In the genomic region with DNA sequence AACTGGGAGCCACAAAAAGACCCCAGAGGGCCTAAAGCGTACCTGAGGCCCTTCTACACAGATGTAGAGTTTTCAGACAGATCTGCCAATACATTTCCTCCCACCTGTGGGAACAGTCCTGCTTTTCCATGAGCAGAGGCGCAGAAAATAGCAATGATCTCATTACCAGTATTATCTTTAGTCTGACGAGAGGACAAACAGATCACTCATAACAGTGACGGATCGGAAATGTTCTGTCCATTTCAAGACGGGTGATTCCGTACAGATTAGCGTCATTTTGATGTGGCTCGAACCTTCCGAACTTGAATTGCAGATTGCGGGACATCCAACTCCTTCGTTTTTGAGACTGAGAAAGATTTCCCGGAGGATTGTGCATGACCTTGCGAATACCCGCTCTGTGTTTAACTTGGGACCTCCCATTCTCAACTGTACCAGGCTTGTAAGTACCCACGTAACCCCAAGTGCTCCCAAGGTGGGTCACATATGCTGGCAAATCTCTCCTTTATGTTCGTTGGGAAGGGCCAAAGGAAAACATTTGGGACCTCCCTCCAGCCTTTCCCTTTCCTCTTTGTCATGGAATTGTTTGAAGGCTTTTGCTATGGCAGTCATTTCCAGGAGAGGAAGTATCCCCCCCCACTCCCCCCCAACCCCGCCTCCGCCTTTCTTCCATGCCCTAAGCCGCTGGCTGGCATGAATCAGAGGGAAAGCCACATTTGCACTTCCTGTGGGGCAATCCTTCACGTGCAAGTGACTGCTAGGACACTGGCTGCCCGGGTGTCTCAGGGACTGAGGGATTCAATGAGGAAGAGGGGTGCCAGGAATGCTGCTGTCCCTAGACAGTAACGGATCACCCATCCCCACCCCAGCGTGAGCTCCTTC, we compare ENCODE assay signal across 8 mouse cellular contexts. TPM values are rescaled to one million over a fixed set of nuclear protein-coding genes. Genes with fewer than 3 reads are reported as not detected.
DNase-seq lines count a peak whose midpoint lies in the region; ATAC-seq and TF ChIP-seq lines count a peak whose summit lies in the region.

No protein-coding gene starts in this region.

- peak overlapping the region; percentile 71; the same call in 1 of the 2 replicates for H3K27ac ChIP-seq in forebrain, embryonic 14.5 days (ENCODE audit: low read depth, low read length)
- 0 out of 2 replicates have a peak overlapping the region, but pooled peaks have one; percentile 28 for H3K27ac ChIP-seq in intestine, postnatal 0 days (ENCODE audit: low read depth, low read length)

- H3K4me3 ChIP-seq in forebrain, embryonic 14.5 days (ENCODE audit: low read depth, low read length): 0 out of 2 replicates have a peak overlapping the region, but pooled peaks have one; percentile 5
- no peak overlapping the region for H3K4me3 ChIP-seq in intestine, postnatal 0 days (ENCODE audit: low read depth, low read length)
- peak overlapping the region; percentile 47 for H3K4me3 ChIP-seq in megakaryocyte, embryonic 14.5 days (replicated peaks)

- peak; percentile 35; the same call in 1 of the 2 replicates for ATAC-seq in forebrain, embryonic 14.5 days
- peak; percentile 41; the same call in 1 of the 2 replicates for ATAC-seq in intestine, postnatal 0 days
- ATAC-seq in CD4-positive, CD25-positive, alpha-beta regulatory T cell, adult 4 months: no peak

- peak overlapping the region; percentile 14 for H3K9ac ChIP-seq in forebrain, embryonic 14.5 days (ENCODE audit: low read length)
- no peak overlapping the region for H3K9ac ChIP-seq in intestine, postnatal 0 days (ENCODE audit: low read depth, low read length)

- H3K4me2 ChIP-seq in forebrain, embryonic 14.5 days (ENCODE audit: low read length): peak overlapping the region; percentile 47
- H3K4me2 ChIP-seq in intestine, postnatal 0 days (replicated peaks; ENCODE audit: low read depth): peak overlapping the region; percentile 48

- DNase-seq in heart, adult 11 months: peak; percentile 85
- DNase-seq in heart, postnatal 4 days: no peak
- DNase-seq in forebrain, embryonic 14.5 days (ENCODE audit: low spot score): no peak
- no peak for DNase-seq in urinary bladder, postnatal 14 days (ENCODE audit: low spot score)
- DNase-seq in left cerebral cortex, adult 11 months (ENCODE audit: low spot score): no peak

- no peaks in the 10 kb centered on the region for H3K27me3 ChIP-seq in forebrain, embryonic 14.5 days (replicated peaks; ENCODE audit: control insufficient read depth, insufficient read depth, low read length)
- H3K27me3 ChIP-seq in intestine, postnatal 0 days (replicated peaks; ENCODE audit: control insufficient read depth, insufficient read depth, low read length): no peaks in the 10 kb centered on the region
- H3K27me3 ChIP-seq in megakaryocyte, embryonic 14.5 days (replicated peaks): peaks cover 51% of the 10 kb centered on the region

- WGBS in forebrain, embryonic 14.5 days: 49% methylated on average over 24 of the region's 24 CpGs
- WGBS in intestine, postnatal 0 days: 60% methylated on average over 24 of the region's 24 CpGs

- H3K36me3 ChIP-seq in forebrain, embryonic 14.5 days (ENCODE audit: control insufficient read depth, insufficient read depth, low read length): no peaks in the 10 kb centered on the region
- H3K36me3 ChIP-seq in intestine, postnatal 0 days (ENCODE audit: control insufficient read depth, insufficient read depth): no peaks in the 10 kb centered on the region
- H3K36me3 ChIP-seq in megakaryocyte, embryonic 14.5 days (replicated peaks; ENCODE audit: low read length): no peaks in the 10 kb centered on the region

- no peak for TF ChIP-seq CTCF in intestine, postnatal 0 days (IDR thresholded peaks at IDR 0.05; ENCODE audit: low read depth)

- H3K4me1 ChIP-seq in forebrain, embryonic 14.5 days (ENCODE audit: control insufficient read depth, insufficient read depth, low read length): peaks cover 12% of the 10 kb centered on the region
- H3K4me1 ChIP-seq in intestine, postnatal 0 days (replicated peaks; ENCODE audit: control insufficient read depth, insufficient read depth, low read length): 0 out of 2 replicates have a peak, but pooled peaks cover 12% of the 10 kb centered on the region
- peaks cover 14% of the 10 kb centered on the region for H3K4me1 ChIP-seq in megakaryocyte, embryonic 14.5 days

- no peaks in the 10 kb centered on the region; the same call in 1 of the 2 replicates for H3K9me3 ChIP-seq in forebrain, embryonic 14.5 days (replicated peaks; ENCODE audit: control insufficient read depth, low read length)
- no peaks in the 10 kb centered on the region for H3K9me3 ChIP-seq in intestine, postnatal 0 days (ENCODE audit: control insufficient read depth)
- peaks cover 38% of the 10 kb centered on the region for H3K9me3 ChIP-seq in megakaryocyte, embryonic 14.5 days

RNA-seq across cellular contexts. Expression of gene Gsg1, which starts 2.1 kb away (rescaled TPM):
- total RNA-seq in heart, postnatal 4 days (2021): under 1 TPM; 0.81 to 0.88 TPM
- 0.31 and 0.55 TPM in 2 replicates for polyA plus RNA-seq in forebrain, embryonic 14.5 days (2014; fragmentation: Nextera tagmentation; extraction: Ambion mirVana)
- 0.73 and 0.82 TPM in 2 replicates for polyA plus RNA-seq in intestine, postnatal 0 days (2015; fragmentation: Nextera tagmentation; extraction: Ambion mirVana)
- not detected in 2 replicates for polyA plus RNA-seq in megakaryocyte, embryonic 14.5 days (2012; ENCODE audit: insufficient read depth, low replicate concordance)
- polyA plus RNA-seq in CD4-positive, CD25-positive, alpha-beta regulatory T cell, adult 4 months (2017; shearing (Covaris generic)): not detected

RNA-seq across cellular contexts. Expression of gene Hebp1, which starts 54.3 kb away (rescaled TPM):
- 10 to 100 TPM; 45.0 to 59.6 TPM for total RNA-seq in heart, postnatal 4 days (2021)
- 4.6 and 6.8 TPM in 2 replicates for polyA plus RNA-seq in forebrain, embryonic 14.5 days (2014; fragmentation: Nextera tagmentation; extraction: Ambion mirVana)
- 62.8 and 78.9 TPM in 2 replicates for polyA plus RNA-seq in intestine, postnatal 0 days (2015; fragmentation: Nextera tagmentation; extraction: Ambion mirVana)
- 3.9 TPM in 1 of 2 replicates, not detected in the other for polyA plus RNA-seq in megakaryocyte, embryonic 14.5 days (2012; ENCODE audit: insufficient read depth, low replicate concordance)
- polyA plus RNA-seq in CD4-positive, CD25-positive, alpha-beta regulatory T cell, adult 4 months (2017; shearing (Covaris generic)): 1 to 10 TPM in 1 of 2 experiments, not detected in 1; 1.0 TPM

RNA-seq across cellular contexts. Expression of gene Fam234b, which starts 54.3 kb away (rescaled TPM):
- total RNA-seq in heart, postnatal 4 days (2021): 1 to 10 TPM; 7.2 to 8.0 TPM
- polyA plus RNA-seq in forebrain, embryonic 14.5 days (2014; fragmentation: Nextera tagmentation; extraction: Ambion mirVana): 75.5 and 95.1 TPM in 2 replicates
- 20.9 and 21.7 TPM in 2 replicates for polyA plus RNA-seq in intestine, postnatal 0 days (2015; fragmentation: Nextera tagmentation; extraction: Ambion mirVana)
- 1.1 and 2.3 TPM in 2 replicates for polyA plus RNA-seq in megakaryocyte, embryonic 14.5 days (2012; ENCODE audit: insufficient read depth, low replicate concordance)
- 10 to 100 TPM; 18.0 to 23.1 TPM for polyA plus RNA-seq in CD4-positive, CD25-positive, alpha-beta regulatory T cell, adult 4 months (2017; shearing (Covaris generic))

RNA-seq across cellular contexts. Expression of gene Pbp2, which starts 58.1 kb away (rescaled TPM):
- not detected for total RNA-seq in heart, postnatal 4 days (2021)
- polyA plus RNA-seq in forebrain, embryonic 14.5 days (2014; fragmentation: Nextera tagmentation; extraction: Ambion mirVana): not detected in 2 replicates
- not detected in 2 replicates for polyA plus RNA-seq in intestine, postnatal 0 days (2015; fragmentation: Nextera tagmentation; extraction: Ambion mirVana)
- not detected in 2 replicates for polyA plus RNA-seq in megakaryocyte, embryonic 14.5 days (2012; ENCODE audit: insufficient read depth, low replicate concordance)
- not detected for polyA plus RNA-seq in CD4-positive, CD25-positive, alpha-beta regulatory T cell, adult 4 months (2017; shearing (Covaris generic))
